Mouse (Mus musculus): Measurements from ENCODE around the gene Olfr157.
A peak's percentile ranks its signal among the peaks of the same experiment; 100 is the strongest.
"Not testable (repeated sequence)": the region's sequence is repeated elsewhere in the genome, so short reads cannot be mapped to it uniquely, and the experiment has no call there.

Gene Olfr157

DNA sequence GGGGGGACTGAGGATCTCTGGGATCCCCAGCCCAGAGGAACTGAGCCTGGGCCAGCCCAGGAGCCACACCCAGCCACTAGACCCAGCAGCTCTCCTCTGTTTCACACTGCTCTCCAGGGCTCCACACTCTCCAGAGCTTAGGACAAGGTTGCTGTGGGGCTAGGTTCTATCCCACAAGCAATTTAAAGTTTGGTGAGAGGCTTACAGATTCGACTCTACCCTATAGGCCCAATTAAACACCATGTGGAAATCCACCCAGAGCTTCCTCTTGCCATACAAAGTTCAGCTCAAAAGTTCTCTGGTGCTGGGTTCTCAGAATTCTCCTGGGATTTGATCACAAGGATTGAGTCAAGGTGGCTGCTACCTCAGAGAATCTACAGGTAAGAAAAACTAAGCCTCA, at the start of gene Olfr157:
Gene Olfr157, minus strand, starts transcription at position 101 of the 400 bp plus-strand sequence.
- no peak for DNase-seq

DNA sequence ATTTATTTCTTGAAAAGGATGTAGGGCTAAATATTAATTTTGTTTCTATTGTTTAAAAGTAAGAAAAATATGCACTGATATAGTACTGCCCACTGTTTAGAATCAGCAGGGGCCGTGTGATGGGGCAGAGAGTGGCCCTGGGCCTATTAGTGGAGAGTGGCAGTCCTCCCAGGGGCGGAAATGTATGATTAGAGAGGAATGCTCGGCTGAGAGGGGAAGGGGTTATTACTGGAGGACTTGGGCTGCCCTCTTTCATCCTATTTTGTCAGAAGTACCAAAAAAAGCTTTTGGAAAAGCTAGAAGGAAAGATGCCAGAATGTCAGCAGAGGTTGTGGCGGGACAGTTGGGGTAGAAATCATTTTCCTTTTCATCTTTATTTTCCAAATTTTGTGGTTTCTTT, 44.2 kb upstream of the Olfr157 start:
- DNase-seq, result no peak

DNA sequence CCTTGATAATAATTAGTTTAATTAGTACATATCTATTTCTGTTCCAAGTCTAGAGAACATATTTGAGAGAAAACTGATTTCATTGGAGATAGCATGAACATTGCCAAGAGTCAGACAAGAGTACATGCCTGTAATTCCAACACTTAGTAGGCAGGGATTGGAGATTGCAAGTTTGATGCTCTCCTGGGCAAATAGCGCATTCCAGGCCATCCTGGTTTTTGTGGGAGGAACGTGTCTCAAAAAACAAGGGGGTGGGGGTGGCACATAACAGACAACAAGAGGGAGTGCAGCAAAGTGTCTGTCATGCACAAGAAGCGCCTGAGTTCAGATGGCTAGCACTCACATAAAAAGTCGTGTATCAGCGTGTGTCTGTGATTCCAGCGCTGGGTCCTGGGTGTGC, 39.6 kb upstream of the Olfr157 start:
- DNase-seq, result no peak

DNA sequence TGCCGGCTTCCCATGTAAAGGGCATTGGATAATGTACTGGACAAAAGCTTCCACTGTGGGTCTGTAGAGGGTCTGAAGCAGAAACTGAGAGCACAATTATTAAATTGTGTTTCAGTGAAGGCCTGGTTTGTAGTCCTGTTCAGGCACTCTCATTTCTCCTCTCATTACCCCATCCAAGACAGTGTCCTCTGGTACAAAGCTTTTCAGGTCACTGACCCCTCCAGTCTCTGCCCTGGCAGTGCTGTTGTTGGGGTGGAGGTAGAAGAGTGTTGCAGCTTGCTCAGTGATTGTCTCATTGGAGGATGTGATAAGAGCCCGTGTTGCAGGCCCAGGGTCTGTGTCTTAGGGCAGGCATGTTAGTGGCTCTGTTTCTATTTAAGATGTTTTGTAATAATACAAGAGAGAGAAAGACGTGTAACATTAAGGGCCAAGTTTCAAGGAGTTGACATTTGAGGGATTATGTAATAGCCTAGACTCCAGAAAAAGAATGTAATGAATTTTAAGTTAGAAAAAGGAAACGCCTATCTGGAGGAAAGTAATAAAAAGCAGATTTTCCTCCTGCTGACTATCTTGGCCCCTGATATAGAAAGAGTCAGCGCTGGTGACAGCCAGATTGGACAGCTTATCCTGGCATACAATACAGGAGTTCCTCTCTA, 38.2 kb upstream of the Olfr157 start:
- no peak for DNase-seq

DNA sequence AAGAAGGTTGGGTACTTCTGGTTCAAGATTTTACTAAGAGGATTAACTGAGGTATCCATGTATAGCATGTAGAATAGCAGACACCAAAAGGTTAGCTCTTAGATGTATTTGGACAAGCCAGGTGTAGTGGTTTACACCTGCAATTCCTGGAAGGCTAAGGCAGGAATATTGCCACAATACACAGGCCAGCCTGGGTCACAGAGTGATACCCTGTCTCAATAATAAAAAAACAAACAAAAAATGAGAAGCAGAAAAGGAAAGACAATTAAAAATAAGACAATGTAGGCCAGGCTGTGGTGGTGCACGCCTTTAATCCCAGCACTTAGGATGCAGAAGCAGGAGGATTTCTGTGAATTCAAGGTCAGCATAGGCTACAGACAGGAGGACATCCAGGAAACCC, 37.2 kb upstream of the Olfr157 start:
- no peak for DNase-seq

DNA sequence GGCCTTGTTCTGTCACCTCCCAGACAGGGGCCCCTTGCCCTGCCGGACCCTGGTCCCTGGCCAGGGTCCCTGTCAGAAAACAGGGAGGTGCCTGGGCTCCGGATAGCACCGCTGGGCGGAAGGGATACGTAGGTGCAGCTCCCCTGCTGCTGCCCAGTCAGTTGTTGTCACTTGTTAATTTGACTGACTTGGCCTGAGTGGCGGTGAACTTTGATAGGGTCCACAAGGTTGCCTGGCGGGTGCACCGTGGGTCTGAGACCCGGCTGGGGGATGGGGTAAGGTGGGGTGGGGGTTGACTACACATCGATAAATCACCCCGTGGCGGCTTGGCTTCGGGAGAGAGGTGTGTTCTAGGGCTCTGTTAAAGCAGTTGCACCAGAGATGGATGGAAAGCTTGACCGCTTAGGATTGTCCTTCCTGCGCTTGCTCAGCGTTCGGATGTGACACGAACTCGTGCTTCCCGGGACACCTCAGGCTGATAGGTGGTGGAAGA, 36.0 kb upstream of the Olfr157 start:
- peak; percentile 4 for DNase-seq

DNA sequence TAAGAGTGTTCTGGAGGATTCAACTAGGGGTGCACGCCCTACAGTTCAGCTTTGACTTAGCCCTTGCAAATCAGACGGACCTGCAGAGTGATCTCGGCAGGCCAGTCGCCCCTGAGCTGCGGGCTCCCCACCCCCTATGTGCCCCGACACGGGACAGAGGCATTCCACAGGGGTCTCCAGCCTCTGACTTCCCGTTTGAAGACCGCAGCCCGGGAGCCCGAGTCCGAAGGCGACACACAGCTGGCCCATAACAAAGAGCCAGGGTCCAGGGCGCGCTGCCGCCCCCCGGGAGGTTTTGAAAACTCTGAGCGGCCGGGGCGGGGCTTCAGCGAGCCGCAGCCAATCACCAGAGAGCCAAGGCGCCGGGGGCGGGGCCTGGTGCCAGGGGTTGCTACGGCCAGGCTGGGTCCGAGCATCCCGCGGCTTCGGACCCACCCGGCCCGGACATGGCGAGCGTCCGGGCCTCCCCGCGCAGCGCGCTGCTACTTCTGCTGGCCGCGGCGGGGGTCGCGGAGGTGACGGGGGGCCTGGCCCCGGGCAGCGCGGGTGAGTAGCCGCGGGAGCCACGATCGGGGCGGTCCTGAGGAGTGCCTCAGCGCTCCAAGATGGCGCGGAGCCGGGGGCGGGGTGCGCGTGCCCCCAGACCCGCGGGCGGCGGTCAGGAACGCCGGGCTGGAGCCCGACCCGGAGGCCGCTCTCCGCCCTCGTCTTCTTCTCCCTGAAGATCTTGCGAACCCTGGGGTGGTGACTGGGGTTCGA, 35.3 kb upstream of the Olfr157 start, which contains the start of gene Reck:
Gene Reck, plus strand, starts transcription at position 371 of the 759 bp plus-strand sequence.
- DNase-seq, result peak; percentile 84

DNA sequence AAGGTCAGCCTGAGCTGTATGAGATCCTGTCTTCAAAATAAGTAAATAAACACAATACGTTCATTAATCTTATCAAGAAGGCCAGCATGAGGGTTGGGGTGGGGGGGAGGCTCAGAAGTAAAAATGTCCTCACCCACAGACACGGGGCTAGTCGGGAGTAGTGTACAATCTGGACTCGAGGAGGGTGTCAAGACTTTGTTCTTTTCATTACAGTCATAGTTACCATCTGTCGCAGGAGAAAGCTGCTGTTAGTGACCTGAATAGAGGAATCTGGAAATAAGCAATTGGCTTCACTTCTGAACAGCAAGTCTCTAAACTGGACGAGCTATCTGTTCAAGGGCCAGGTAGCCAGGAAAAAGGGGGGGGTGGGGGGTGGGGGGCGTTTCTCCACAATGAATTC, 34.5 kb upstream of the Olfr157 start:
- no peak for DNase-seq

DNA sequence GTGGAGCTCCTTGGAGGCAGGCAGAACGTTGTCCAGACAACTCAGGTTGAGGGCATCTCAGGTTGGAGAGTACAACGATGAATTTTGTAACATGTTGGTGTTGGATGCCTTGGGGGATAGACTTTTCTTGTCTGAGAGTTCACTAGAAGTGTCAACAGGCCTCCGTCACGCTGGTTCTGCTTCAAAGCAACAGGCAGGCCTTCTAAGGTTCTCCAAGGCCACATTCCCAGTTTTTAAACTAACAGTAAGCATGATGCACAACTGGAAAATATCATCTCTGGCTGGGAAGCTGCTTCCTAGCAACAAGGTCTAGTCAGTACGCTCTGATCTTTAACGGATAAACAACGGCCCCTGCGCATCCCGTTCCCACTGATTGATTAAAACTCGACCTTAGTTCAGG, 29.8 kb upstream of the Olfr157 start:
- DNase-seq, result no peak

DNA sequence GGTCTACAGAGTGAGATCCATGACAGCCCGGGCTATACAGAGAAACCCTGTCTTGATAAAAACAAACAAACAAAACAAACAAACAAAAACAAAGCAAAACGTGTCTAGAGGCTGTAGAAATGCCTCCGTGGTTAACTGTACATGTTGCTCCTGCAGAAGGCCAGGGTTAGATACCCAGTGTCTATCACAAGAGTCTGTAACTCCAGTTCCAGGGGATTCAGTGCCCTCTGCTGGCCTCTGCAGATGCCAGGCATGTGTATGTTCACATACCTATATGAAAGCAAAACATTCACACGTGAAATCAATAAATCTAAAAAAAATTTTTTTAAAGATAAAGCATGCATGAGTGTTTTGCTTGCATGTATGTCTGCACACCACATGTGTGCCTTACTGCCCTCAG, 23.3 kb upstream of the Olfr157 start:
- DNase-seq, result no peak

DNA sequence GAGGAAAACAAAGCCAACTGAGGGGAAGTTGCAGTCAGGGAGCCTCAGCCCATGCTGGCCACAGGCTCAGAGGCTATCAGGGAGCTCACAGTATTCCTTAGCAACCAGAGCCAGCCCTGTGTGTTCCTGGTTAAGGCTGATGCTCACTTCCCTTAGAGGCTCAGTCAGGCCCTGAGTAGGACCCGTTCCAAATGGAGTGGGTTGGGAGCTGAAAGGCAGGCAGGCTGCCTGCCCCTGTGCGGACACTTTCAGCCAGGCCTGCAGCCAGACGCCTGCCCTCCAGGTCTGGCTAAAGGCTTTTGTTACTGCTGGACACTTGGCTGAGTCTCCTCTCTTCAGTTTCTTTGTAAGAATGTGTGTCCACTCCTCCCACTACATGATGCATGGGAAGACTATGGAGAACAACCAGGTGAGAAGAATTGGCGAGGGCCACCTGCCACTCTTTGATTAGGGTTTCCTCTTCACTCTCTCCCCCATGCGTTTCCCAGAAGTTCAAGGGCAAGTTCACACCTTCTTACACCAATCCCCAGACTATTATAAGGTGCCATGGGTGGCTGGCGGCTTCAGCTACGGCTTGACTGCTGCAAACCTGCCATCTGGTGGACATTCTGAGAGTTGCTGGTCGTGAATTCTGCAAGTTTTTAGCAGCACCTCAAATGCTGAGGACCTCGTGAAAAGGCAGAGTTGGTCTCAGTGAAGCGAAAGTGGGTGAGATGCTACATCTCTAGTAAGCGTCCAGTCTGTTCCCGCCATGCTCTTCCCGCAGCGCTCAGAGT, 20.9 kb upstream of the Olfr157 start:
- DNase-seq, result peak; percentile 56

DNA sequence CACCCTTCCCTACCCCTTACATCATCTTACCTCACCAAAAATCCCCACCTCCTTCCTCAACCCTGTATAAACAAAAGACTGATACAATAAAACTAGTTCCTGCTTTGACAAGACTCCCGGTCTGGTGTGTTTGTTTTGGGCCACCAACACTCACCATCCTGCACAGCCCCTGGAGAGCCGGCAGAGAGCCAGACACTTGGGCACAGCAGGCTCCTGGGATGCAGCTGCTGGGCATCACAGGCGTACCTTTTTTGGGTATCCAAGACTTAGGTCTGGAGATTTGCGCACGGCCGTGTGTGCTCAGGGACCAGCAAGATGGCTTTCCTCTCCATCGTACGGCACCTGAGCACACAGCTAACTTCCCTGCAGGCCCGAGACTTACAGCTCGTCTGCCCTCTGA, 19.9 kb upstream of the Olfr157 start:
- DNase-seq, result no peak

DNA sequence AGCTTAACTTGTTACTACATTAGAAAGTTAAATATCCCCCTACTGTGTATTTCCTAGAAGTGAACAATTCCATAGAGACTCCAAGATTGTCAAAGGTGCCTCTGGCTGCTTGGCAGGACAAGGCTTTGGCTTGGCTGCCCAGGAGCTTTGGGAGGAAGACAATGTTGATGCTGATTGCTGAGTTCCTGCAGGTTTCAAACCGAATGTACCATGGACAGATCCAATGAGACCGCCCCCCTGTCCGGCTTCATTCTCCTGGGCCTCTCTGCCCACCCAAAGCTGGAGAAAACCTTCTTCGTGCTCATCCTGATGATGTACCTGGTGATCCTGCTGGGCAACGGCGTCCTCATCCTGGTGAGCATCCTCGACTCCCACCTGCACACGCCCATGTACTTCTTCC, 14.1 kb upstream of the Olfr157 start:
- DNase-seq, result no peak

DNA sequence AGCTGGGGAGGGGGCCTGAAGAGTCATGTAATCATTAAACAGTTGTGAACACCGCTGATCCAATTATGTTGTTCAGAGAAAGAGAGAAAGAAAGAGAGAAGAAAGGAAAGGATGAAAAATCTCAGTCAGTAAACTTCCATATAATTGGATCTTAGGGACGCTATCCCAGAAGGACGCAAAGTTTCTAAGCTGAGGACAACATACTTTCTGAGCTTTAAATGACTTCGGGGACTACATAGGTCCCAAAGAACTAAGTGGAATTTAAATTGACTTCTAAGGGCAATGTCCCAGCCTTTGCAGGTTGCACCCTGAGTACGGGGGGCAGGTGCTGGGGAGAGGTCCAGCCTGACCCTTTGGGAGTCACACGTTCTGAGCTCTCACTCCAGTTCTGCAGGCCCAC, 11.3 kb upstream of the Olfr157 start, which contains the start of gene Olfr155:
Gene Olfr155, plus strand, starts transcription at position 301 of the 400 bp plus-strand sequence.
- DNase-seq, result no peak

DNA sequence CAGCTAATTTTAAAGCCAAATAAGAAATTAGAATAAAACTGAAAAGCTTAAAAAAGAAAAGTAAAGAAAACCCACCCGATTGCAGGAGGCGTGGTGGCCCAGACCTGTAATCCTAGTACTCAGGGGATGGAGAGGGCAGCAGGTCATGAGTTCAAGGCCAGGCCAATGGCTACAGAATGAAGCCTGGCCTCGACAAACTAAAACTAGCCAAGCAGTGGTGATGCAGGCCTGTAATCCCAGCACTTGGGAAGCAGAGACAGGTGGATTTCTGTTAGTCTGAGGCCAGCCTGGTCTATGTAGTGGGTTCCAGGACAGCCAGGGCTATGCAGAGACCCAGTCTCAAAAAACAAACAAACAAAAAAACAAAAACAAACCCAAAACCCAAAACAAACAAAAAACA, 1.7 kb downstream of the Olfr157 start:
- DNase-seq, result no peak

DNA sequence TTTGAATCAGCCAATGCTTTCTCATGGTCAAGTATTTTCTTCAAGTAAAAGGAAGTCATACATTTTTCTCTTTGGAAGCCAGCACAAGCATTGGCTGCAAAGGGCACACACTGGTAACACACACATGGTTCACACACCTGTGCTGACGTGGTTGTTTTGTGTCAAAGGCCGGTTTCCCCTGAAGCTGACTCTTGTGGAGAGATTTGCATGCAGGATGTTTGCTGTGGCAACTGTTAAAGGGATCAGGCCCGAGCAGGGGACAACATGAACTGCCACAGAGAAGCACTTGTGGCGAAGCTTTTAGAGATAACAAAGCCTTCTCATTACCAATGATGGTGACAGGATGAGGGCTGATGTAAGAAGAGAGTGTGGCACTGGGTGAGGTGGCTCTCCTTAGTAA, 5.3 kb downstream of the Olfr157 start:
- DNase-seq, result no peak

DNA sequence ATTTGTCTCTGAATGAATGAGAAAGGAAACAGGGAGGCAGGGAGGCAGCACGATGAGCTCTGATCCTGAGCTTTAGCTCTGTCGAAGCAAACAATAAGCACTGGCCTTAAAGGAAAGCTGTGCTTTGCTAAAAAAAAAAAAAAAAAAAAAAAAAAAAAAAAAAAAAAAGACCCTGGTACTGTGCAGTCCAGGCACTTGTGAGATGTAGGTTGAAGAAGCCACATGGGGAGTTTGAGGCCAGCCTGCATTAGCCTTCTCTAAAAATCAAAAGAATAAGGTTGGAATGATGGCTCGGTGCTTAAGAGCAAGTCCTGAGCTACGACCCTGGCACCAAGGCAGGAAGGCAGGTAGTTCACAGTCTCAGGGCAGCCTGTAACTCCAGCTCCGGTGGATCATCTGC, 6.2 kb downstream of the Olfr157 start:
- DNase-seq, result no peak

DNA sequence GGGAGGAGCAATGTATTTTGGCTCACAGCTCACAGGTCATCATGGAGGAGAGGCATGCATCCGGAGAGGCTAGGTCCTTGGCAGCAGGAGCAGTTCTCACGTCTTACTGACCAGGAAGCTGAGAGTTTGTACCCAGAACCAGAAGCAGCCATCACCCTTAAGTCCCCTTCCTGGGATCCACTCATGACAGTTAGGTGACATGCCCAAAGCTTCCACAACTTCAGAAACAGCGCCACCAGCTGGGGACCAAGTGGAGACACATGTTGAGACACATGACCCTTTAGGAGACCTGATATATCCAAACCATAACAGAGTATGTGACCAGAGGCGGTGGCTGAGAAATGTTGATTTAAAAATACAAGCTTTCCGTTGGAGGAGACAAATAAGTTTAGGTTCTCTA, 8.0 kb downstream of the Olfr157 start:
- no peak for DNase-seq

DNA sequence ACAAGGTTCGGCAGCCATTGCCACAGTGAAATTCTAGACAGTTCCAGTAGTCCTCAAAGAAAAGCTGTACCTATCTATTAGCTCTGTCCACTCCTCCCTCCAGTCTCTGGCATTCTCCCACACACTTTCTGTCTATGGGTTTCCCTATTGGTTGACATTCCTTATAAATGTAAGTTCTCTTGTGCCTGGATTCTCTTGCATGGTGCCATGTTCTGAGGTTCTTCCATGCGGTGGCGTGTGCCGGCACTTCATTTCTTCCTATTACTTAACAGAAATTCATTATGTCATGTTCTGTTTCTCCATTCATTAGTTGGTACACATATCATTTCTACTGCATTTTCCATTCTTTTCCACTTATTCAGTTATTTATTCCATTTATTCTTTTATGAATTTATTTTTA, 11.2 kb downstream of the Olfr157 start:
- DNase-seq, result no peak

DNA sequence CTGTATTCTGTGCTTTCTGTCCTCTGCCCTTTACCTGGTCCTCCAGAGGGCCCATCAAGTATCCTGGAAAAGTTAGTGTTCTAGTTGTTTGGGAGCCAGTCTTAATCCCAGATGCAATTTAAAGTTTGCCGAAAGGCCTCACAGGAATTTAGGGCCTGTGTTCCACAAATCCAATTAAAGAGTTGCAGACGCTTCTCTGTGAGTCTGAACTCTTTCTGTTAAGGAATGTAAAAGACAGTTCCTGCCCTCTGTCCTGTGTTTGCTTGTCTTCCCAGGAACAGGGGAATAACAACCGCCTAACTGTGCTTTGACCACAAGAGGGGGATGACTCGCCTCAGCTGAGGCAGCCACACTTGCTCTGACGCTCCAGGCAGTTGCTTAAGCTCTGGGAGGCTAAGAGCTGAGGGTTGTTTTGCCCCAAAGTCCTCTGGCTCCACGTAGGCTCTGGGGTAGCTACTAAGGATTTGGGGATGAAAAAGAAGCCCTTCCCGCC, 16.1 kb downstream of the Olfr157 start, which contains the start of gene Olfr156:
Gene Olfr156, minus strand, starts transcription at position 51 of the 493 bp plus-strand sequence.
- no peak for DNase-seq

DNA sequence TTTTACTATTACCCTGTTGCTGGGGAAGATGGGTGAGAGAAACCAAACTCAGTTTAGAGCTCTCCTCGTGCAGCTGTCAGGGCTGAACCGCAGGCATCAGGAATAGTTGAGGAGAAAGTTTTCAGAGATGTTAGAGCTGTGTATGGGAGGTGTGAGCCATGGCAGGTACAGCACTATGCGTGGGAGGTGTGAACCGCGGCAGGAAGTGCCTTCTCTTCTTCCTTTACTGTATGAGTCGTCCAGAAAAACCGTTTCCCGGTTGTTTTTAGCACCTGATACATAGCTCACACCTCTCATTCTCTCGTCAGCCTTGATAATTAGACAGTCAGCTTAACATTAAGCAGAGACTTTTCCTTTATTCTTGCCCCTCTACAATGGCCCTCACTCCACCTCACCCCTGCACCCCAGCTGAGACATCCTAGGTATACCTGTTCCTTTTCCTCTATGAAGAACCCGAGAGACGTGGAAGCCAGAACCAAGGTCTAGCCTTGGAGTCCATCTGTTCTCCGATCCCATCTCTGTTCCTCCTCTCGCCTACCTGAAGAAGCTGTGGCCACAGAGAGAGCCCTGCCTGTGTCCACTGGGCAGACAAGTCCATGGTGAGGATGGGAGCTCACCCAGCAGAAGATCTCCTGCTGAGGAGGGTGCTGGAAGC, 17.0 kb downstream of the Olfr157 start:
- no peak for DNase-seq

DNA sequence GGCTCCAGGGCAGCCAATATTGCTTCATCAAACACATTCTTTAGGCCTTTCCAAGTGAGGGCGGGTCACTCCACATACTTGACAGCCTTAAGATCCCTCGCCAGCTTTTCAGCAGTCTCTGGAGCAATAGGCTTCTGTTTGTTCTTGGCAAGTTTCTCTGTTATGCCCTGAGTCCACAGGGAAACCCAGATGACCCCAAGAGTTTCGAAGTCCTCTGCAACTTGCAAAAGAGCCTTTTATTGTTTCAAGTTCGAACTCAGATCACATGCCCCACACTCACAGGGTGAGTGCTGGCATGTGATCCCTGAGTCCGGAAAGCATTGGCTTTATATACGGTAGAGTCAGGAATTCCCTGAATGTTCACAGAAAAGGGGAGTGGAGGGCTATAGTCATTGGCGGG, 41.1 kb downstream of the Olfr157 start:
- no peak for DNase-seq

DNA sequence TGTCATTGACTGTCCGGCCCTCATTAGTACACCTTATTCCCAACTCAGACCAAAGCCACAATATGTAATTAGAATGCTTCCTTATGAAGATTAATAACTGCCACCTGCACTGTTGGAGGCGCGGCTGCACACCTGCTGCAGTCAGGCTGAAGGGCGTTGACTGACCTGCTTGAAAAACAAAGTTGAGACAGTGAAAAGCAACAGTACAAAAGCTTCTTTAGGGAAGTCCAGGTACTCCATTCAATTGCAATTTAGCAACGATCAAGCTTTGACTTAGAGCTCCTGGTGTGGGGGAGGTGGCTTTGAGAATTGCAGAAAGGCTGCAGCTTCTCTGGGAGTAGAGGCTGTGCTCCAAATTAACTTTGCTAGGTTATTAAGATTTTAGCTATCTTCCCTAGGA, 44.2 kb downstream of the Olfr157 start:
- not testable (repeated sequence) for DNase-seq
